Mouse (Mus musculus) urinary bladder, postnatal 25 days (tissue): ENCODE data around the gene Rbm44.

Source experiments
- DNase-seq: peaks from one replicate; pipeline ENCODE4 v3.0.0; 2022; ENCODE audit warnings: low spot score

Rbm44 gene

DNA sequence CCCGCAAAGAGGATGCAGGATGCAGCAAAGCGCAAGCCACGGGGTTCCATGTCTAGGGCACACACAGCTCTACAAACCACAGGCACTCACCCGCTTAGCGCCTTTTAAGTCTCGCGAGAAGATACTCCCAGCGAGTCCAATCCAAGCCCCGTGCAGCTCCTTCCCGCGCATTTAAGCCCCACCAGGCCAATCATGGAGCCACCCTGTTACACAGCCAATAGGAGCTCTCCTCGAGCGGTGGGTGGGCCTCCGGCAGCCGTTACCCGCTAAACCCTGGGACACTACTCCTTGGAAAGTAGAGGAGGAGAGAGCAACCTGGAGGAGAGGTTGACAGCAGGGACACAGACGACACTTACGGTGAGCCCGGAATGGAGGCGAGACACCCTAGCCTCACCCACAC is at the start of gene Rbm44:
Gene Rbm44 (plus strand): TSS at position 277 of the 400 bp plus-strand sequence.
- no peak for DNase-seq

DNA sequence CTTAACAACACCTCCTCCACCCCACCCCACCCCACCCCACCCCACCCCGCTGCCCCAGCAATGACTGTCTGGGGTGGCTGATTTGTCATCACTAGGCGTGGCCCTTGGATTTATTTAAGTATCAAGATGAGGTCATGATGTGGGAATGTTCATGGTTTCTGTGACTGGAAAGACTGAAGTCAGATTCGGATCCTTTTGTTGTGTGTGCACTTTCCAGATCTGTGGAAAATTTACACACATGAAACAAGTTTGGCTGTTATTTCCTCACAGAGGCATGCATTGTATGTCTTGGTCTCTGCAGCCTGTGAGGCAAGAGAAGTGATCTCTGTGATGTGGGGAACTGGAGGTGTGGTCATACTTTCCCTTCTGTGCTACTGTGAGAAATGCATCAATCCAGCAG is 49.6 kb upstream of the Rbm44 start:
- no peak for DNase-seq

DNA sequence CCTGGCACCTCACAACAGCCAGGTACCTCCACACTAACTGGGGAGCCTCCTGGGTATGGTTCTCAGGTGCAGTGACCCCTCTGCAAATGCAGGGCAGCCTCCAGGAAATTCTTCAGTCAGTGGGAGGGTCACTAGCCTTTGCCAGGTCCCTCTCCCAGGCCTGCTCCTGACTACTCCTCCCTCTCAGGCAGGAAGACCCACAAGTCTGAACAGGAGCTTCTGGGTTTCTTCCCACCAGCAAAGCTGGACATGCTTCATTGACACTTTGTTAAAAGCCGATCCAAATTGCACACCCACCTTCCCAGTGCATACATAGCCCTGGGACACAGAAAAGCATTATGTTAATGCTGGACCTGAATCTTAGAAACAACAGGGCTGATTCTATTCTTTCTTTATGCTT is 49.0 kb upstream of the Rbm44 start:
- no peak for DNase-seq

DNA sequence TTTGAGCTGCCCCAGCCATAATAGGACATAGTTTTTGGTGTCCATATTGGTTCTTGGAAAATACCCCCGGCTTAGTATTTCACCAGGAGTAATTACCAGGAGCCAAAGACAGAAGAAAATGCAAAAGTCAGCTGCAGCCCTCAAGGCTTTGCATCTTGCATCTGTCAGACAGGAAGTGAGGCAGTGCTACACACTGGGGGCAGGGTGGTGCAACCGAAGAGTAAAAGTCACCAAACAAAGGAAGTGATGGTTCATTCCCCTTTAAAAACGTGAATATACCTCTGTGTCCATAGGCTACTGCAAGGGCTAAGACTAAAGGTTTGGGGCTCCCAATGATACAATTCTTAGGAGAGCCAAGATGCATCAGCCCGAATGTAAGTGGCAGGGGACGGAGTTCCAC is 48.4 kb upstream of the Rbm44 start:
- DNase-seq = no peak

DNA sequence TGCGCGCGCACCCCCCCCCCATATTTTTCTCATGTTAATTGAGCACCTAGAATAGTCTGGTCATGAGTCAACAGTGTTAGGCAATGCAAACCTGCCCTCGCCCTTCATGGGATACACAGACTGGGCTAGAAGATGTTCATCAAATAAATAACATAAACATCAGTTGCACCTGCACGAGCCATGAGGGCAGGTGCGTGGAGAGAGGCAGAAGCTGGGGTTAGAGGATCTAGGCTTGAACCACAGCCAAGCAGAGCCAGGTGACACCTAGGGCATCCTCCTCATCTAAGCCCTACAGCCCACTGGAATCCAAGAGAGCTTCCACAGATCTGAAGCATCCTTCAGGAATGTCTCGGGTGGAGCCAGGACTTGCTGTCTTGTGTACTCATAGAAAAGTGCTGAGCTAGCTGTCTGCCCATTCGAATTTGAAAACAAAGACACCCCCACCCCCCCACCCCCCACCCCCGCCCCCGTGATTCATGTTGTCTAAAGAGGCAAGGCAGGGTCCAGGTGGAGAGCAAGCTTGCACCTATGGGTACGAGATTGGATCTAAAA is 47.5 kb upstream of the Rbm44 start:
- DNase-seq = no peak

DNA sequence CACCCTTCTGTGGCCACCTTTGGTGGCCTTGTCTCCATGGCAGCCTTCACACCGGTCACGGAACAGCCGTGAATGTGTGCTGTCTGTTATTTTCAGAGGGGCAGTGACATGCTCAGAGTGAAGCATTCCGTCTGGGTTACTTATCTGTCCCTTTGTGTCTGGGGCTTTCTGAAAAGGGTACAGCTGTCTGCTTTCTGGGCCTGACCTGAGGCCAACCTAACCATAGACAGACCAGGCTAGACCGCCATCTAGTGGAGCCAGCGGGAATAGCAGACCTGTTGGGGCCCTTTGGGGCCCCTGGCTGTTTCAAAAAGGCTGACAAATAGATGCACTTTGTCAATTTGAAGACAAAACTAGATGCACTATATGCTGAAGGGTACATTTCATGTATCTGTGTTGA is 46.0 kb upstream of the Rbm44 start:
- peak; percentile 66 for DNase-seq

DNA sequence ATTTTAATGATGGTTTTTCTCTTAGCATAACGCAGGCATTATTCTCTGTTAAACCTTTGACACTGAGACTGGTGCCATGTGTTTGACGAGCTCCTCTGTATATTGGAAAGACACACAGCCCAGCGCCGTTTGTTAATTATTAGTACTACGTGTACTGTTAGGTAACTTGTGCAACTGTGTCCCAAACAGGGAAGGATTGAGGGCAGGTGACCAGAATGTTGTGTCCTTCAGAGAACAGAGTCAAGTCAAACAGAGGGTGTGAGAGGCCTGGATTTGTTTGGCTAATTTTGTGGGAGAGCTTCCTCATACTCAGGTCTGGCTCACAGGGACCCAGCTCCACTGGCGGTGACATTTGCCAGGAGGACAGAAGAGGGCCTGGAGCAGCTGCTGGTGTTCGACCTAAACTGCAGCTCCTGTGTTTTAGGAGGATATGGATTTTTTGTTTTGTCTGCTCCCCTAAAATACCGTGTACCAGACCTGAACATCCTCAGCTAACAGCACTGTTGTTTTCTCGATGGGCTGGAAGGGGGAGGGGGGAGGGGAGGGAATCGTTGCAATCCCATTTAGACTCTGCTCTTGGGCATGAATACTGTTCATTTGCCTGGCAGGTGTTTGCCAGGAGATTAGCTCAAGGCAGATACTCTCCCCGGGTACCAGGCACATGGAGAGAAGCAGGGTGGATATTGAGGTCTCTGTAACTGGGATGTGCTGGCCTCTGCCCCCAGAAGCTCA is 43.0 kb upstream of the Rbm44 start:
- no peak for DNase-seq

DNA sequence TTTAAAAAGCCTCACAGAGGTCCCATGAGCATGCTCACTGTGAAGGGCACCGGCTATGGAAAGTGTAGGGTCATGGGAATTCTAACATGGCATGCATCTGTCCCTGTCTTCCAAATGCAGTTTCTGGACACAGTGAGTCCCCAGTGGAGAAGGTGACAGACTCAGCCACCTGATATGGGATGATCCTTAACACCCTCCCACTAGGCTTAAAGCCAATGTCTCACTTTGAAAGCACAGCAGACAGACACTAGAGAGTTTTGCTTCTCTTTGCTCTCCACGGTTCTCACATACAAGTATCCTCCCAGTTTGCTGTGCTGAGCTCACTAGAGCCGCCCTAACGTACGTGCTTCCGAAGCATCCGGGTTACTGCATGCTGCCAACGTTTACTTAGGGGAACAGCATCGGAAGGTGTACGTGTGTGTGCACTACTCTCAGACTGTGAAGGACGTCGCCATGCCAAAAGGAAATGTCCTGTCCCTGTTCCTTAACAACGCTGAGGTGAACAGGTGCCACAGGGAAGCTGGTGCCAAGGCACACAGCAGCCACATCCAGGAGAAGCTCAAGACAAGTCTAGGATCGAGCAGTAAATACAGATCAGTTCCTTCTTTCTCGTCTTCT is 41.4 kb upstream of the Rbm44 start:
- DNase-seq = no peak

DNA sequence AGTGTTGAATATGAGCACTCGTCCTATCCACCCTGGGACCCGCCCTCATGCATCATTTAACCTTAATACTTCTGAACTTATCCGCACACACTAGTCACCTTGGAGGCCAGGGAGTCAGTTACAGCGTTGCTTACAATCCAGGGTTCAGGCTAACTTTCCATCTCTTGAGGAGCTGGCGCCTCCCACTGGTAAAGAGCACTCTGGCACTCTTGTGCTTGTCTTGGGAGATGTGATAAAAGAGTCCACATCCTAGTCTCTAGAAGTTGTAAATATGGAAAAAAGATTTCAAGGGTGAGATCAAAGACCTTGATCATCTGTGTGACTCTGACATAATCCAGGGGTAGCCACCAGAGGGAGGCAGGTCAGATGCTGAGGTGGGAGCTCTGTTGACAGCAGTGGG is 37.3 kb upstream of the Rbm44 start:
- DNase-seq = no peak

DNA sequence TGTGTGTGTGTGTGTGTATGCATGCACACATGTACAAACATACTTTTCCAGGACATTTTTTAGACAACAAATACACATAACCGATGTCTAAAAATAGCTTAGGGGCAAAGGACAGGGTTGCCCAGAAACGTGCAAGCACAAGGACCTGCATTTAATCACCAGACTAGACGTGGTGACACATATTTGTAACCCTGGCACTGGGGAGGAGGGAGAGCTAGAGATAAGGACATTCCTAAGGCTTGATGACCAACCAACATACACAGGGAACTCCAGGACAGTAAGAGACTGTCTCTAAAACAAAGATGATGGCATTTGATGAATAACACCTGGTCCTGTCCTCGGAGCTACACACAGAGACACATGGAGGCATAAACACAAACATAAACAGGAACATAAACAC is 35.6 kb upstream of the Rbm44 start:
- DNase-seq = no peak

DNA sequence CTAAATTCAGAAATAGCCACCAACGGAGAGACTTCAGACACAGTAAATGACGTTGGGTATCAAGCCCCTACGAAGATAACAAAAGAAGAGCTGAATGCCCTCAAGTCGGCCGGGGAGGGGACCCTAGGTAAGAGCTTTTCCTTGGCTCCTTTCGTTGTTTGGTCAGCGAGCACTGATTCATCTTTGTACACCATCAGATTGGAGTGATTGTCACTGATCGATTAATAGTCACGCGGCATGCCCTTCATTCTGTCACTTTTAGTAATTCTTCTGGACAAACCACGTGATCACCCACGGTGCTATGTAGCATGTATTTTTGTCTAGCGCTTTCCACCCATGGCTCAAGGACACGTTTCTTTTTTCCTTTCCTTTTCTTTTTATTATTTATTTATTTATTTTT is 32.7 kb upstream of the Rbm44 start:
- DNase-seq = no peak

DNA sequence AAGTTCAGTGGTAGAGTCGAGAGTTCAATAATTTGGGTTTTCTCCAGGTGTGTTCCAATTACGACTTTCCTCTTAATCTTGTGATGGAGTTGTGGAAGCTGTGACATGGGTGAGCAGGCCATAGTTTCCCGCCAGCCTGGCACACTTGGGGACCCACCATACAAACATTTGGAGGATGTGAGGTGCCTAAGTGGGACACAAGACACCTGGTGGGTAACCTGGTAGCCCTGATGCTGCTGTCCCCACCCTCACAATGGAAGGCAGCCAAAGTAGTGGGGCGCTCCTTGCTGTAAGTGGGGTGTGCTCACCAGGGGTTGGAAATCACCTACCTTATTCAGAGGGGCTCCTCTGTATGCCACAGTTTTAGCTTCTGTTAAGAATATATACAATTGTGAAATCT is 32.3 kb upstream of the Rbm44 start:
- no peak for DNase-seq

DNA sequence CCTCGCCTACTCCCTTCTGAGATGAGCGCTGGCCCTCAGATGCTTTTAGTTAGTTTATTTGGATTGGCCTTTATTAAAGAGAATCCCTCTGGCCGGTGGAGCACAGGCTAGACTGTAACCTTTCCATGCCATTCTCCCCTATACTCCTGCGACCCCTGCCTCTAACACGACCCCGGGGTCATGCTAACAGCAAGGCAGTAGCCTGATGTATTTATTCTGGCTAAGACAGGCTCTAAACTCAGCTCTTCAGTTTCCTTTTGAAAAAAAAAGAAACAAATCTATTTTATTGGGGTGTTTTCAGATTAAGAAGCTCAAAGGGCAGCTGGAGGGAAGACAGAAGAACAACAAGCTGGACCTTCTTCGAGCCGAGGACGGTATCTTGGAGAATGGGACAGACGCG is 22.8 kb upstream of the Rbm44 start:
- no peak for DNase-seq

DNA sequence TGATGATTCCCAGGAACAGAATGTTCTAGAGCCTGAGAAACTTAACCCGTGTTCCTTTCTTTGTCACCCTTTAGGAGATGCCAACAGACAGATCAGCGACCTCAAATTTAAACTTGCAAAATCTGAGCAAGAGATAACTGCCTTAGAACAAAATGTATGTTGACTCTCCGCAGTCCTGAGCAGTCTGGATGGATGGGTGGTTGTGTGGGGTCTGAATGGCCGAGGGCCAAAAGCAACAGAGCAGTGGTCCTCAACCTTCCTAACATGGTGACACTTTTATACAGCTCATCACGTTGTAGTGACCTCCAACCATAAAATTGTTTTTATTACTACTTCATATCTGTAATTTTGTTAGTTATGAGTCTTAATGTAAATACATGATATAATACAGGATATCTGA is 21.9 kb upstream of the Rbm44 start:
- DNase-seq = no peak

DNA sequence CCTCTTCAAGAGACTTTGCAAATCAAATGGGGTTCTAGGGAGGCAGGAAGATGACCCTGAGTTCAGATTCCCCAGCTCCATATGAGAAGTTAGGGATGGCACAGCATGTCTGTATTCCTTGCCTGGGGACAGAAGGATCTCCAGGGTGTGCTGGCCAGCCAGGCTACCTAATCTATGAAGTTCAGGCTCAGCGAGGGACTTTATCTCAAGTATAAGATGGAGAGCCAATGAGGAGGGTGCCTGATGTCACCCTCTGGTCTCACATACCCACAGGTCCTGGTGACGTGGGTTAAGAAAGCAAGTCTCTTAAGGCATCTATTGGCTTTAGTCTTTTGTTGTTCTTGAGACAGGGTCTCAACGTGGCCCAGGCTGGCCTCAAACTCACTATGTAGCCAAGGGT is 21.4 kb upstream of the Rbm44 start:
- no peak for DNase-seq

DNA sequence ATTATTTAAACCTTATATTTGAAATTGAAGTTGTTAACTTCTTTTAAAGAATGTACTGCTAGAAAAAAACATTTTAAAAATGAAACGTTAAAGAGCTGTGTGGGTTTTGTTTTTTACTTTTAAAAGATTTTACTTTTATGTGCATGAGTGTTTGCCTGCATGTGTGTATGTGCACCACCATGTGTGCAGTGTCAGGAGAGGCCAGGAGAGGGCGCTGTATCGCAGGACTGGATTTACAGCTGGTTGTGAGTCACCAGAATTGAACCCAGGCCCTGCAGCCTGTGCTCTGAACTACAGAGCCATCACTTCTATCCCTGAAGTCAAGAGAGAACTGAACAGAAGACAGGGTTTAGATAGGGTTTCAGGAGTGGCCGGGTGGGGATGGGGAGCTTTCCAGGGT is 16.0 kb upstream of the Rbm44 start:
- no peak for DNase-seq

DNA sequence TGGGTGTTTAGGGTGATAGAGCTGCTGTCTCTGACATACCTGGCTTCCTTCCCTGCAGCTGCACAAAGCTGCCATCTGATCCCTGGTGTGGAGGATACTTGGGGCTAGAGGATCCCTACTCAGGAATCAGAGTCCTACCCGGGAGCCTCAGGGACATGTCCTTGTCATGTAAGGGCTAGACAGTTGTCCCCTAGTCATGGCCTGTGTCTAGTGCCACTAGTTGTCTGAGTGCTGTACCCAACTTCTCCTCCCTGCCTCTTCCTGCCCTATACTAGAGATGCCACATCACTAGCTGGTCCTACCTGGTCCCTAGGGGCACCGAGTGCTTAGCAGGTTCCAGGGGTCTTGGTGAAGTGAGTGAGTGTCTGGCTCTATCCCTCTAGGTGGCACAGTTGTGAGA is 7.9 kb upstream of the Rbm44 start:
- no peak for DNase-seq

DNA sequence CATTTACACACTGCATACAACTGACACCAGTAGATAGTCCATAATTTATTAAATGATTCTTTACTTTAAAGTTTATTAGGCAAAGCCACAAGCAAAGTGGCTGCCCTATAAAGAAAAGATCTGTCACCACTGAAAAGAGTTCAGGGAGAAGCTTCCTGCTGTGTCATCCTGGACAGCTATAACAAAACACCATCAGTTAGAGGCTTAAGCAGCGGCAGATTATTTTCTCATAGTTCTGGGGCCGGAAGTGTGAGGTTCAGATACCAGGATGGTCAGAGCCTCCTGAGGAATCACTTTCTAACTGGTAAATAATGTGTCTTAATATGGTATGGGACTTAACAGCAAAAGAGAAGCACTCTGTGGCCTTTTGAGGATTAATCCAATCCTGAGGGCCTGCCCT is 6.6 kb downstream of the Rbm44 start:
- no peak for DNase-seq

DNA sequence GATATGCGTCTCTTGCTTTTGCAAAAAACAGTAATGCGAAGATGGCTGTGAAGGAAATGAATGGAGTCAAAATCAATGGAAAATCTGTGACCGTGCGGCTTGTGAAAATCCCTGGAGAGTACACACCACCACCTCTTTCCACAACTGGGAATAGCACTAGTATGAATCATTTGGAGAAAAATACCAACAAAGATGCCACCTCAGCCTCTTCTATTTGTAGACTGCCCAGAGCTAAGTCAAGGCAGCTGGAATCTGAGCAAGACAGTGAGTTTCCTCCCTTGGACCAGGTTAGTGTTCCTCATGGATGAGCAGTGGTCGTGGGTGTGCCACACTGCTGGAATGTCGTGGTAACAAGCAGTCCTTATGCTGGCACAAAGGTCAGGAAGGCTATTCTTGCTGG is 21.9 kb downstream of the Rbm44 start:
- DNase-seq = no peak

DNA sequence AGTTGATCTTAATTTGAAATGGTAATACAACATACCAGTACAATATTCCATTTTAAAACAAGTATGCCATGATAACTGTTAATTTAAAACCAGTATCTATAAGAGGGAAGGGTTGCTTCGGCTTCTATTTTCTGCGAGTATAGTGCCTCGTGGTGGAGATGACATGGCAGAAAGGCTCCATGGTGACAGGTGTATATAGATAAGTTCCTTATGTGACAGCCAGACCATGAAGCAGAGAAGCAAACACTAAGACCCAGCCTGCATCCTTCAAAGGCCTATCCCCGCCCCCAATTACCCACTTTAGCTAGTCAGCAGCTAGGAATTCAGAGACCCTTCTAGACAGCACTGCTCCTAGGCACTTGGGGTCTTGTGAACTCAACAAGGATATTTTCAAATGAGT is 24.3 kb downstream of the Rbm44 start:
- no peak for DNase-seq

DNA sequence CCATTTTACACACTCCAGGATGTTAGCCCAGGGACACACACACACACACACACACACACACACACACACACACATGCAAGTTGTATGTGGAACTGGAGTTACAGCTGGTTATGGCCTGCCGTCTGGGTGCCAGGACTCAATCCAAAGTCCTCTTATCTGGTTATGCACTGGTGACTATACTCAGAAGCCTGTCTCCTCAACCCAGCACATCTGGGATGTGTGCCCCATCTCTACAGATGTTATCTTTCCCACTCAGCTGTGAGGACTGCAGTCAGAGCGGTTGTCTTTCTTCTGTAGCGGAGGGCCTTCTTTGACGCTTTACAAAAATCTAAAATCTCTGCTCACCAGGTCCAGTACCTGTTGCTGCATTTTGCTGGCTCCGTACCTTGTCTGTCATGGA is 29.9 kb downstream of the Rbm44 start:
- no peak for DNase-seq

DNA sequence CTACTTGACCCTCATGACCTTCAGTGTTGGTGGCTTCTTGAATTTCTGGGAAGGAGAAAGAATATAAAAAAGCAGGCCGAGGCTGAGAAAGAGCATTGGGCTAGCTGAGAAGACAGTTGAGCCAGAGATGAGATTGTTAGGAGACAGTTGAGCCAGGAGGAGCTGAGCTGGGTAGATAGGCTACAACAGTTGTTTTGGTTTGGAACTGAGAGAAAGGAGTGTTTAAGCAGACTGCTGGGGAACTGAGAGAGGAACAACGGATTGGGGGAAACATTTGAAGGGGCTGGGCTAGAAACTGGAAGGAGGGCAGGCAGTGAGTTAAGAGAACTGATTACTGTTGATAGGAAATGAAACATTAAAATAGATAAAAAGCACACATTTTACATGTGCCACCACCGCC is 31.1 kb downstream of the Rbm44 start:
- DNase-seq = no peak

DNA sequence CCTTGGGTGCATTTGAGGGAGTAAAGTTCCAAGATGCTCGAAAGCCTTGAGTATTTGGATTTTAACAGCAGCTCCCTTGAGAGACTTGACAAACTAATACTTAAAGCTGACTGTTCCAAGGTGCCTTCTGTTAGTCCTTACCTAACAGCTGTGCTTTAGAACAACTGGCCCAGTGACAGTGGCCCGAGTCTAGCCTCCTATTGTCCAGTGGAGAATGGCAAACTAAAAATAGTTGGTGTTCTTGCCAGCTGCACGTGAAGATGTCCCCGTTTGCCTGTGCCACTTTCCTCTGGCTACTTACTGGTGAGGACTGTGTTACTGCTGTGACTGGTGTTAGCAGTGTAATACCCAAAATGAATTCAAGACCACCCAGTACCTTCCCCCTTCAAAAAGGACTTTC is 32.0 kb downstream of the Rbm44 start:
- DNase-seq = no peak

DNA sequence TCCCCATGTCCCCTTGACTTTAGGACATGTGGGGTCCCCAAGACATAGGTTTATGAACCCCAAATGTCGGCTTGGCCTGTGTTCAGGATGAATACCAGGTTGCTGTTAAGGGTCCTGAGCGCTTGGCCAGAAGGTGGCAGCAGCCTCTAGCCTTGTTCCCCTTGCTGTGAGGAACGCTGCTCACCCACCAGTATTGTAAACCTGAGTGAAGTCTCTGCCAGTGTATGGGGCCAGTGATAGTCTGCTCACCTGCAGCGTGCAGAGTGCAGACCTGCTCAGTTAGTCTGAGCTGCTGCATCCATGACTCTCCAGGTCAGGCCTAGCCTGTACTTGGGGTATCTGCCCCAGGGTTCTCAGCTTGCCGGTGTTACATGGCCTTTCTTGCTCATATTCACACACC is 34.2 kb downstream of the Rbm44 start:
- peak; percentile 60 for DNase-seq
